In the genomic region with DNA sequence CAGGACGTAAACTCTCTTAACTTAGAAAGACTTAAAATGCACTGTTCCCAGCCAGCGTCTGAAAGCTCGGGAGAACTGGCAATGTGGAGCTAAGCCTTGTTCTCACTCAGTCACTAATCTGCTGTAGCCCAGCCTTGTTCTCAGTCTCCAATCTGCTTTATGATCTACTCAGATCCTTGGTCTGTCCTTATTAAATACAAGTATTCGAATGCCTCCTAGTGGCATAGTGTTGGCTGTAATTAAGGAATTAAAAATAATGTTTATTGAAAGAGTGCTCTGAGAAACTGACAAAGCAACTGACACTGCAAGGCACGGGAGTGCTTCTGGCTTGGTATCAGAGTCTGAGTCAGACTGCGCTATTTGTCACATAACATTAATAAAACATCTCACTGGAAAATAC, we compare ENCODE assay signal across 10 mouse cellular contexts.
DNase-seq lines count a peak whose midpoint lies in the region; ATAC-seq and TF ChIP-seq lines count a peak whose summit lies in the region.
"Had no signal": no experiment of that assay in that cellular context is flagged by ENCODE, and none has a peak within 500 bp of the region (broad histone marks: within the 10 kb centered on the region; RNA-seq: fewer than 3 reads in every experiment).

No protein-coding gene starts in this region.

- no peaks in the 10 kb centered on the region for H3K36me3 ChIP-seq in midbrain, embryonic 12.5 days
- H3K36me3 ChIP-seq in midbrain, embryonic 11.5 days (ENCODE audit: control insufficient read depth, insufficient read depth, low read length): no peaks in the 10 kb centered on the region
- H3K36me3 ChIP-seq in splenic B cell, adult 2 months (ENCODE audit: control insufficient read depth, insufficient read depth, low read length, poor library complexity, severe bottlenecking): peaks cover 2% of the 10 kb centered on the region; the same call in 1 of the 2 replicates
- H3K36me3 ChIP-seq in thymus, adult 2 months (ENCODE audit: control insufficient read depth, insufficient read depth, low read length): no peaks in the 10 kb centered on the region

- no peaks in the 10 kb centered on the region for H3K9me3 ChIP-seq in midbrain, embryonic 12.5 days
- no peaks in the 10 kb centered on the region for H3K9me3 ChIP-seq in midbrain, embryonic 11.5 days (ENCODE audit: control insufficient read depth, low read length)

- no peak overlapping the region for H3K4me2 ChIP-seq in midbrain, embryonic 12.5 days (replicated peaks)
- no peak overlapping the region for H3K4me2 ChIP-seq in midbrain, embryonic 11.5 days

- peak; percentile 28 for DNase-seq in heart, adult 8-10 months (ENCODE audit: low spot score)
- no peak for DNase-seq in heart, postnatal 25 days (ENCODE audit: low spot score)
- DNase-seq in midbrain, embryonic 11.5 days (ENCODE audit: low spot score, missing footprints): no peak
- peak; percentile 19 for DNase-seq in splenic B cell, adult 2 months (ENCODE audit: low read depth, low spot score)
- no peak for DNase-seq in spleen, postnatal 10 days (ENCODE audit: low spot score in 2 of 2)
- DNase-seq in thymus, adult 2 months: no peak
- DNase-seq: cerebellum, adult 11 months; right cerebral cortex, postnatal 25 days had no signal

- TF ChIP-seq POLR2A in thymus, adult 2 months (IDR thresholded peaks at IDR 0.05; ENCODE audit: control insufficient read depth, extremely low read depth, insufficient read depth, low read length, poor library complexity): no peak

- no peak overlapping the region for H3K9ac ChIP-seq in midbrain, embryonic 12.5 days (replicated peaks)
- H3K9ac ChIP-seq in midbrain, embryonic 11.5 days (ENCODE audit: low read length): no peak overlapping the region

- no peak overlapping the region for H3K4me3 ChIP-seq in midbrain, embryonic 12.5 days
- H3K4me3 ChIP-seq in midbrain, embryonic 11.5 days (ENCODE audit: low read depth, low read length): no peak overlapping the region
- H3K4me3 ChIP-seq in thymus, adult 2 months (ENCODE audit: control insufficient read depth, insufficient read depth, low read length): no peak overlapping the region

- intact Hi-C loops in heart, postnatal 25 days (cut with DNase I): loop anchor here (5.0 kb wide), 1 partner anchor 167 kb away; no protein-coding TSS in a partner anchor

- ATAC-seq in midbrain, embryonic 12.5 days (ENCODE audit: low FRiP score, low read depth): peak; percentile 57
- no peak for ATAC-seq in midbrain, embryonic 11.5 days (ENCODE audit: low FRiP score)
- peak; percentile 46 to 53; a peak in 1 of 4 replicates for ATAC-seq in hematopoietic stem cell, adult 5-6 weeks (replicated peaks in 1 of 2; ENCODE audit: insufficient read depth in 1 of 2, low FRiP score in 2 of 2, low TSS enrichment in 1 of 2, low read depth in 1 of 2, poor library complexity in 2 of 2, severe bottlenecking in 2 of 2)

- WGBS in midbrain, embryonic 12.5 days: 60% methylated on average over 6 of the region's 6 CpGs
- 61% methylated on average over 6 of the region's 6 CpGs for WGBS in midbrain, embryonic 11.5 days
- 94% methylated on average over 6 of the region's 6 CpGs for WGBS in thymus, adult 2 months

- H3K27me3 ChIP-seq in midbrain, embryonic 12.5 days: no peaks in the 10 kb centered on the region
- no peaks in the 10 kb centered on the region for H3K27me3 ChIP-seq in midbrain, embryonic 11.5 days (ENCODE audit: control insufficient read depth, insufficient read depth, low read length)
- no peaks in the 10 kb centered on the region for H3K27me3 ChIP-seq in splenic B cell, adult 2 months (ENCODE audit: control insufficient read depth, insufficient read depth, low read length, poor library complexity, severe bottlenecking)
- no peaks in the 10 kb centered on the region for H3K27me3 ChIP-seq in thymus, adult 2 months (ENCODE audit: control insufficient read depth, insufficient read depth, low read length)

- H3K27ac ChIP-seq in midbrain, embryonic 12.5 days (replicated peaks): peak overlapping the region; percentile 52
- no peak overlapping the region for H3K27ac ChIP-seq in midbrain, embryonic 11.5 days (ENCODE audit: low read depth, low read length)
- H3K27ac ChIP-seq in thymus, adult 2 months (ENCODE audit: control insufficient read depth, insufficient read depth, low read length): no peak overlapping the region

- no peak for TF ChIP-seq CTCF in thymus, adult 2 months (IDR thresholded peaks at IDR 0.05; ENCODE audit: borderline replicate concordance, control insufficient read depth, extremely low read depth, insufficient read depth, low read length, poor library complexity)

- peaks cover 15% of the 10 kb centered on the region; the same call in 1 of the 2 replicates for H3K4me1 ChIP-seq in midbrain, embryonic 12.5 days
- H3K4me1 ChIP-seq in midbrain, embryonic 11.5 days (ENCODE audit: control insufficient read depth, insufficient read depth, low read length): no peaks in the 10 kb centered on the region
- H3K4me1 ChIP-seq in thymus, adult 2 months (replicated peaks; ENCODE audit: control insufficient read depth, insufficient read depth, low read length): peaks cover 2% of the 10 kb centered on the region; the same call in 1 of the 2 replicates

Comparison
In these comparisons a context has a peak if more than half of its experiments do, and no peak if none do; other contexts are left out.
1. DNase-seq: peak in heart, adult 8-10 months (single experiment) and splenic B cell, adult 2 months (single experiment); none in heart, postnatal 25 days (single experiment), midbrain, embryonic 11.5 days (single experiment), spleen, postnatal 10 days (0 of 2) and thymus, adult 2 months (single experiment).